Mouse (Mus musculus) heart, embryonic 12.5 days (tissue): ENCODE measurements around the gene Sphk1. TPM values are rescaled to one million over a fixed set of nuclear protein-coding genes. Genes with fewer than 3 reads are reported as not detected.

ENCODE experiments used
- ATAC-seq: fragments of 200-750 bp; cut with Nextera tagmentation; 2 replicates; pipeline ENCODE4 v1.8.0; 2017; ENCODE audit warnings: moderate TSS enrichment, moderate library complexity; ENCODE audit not compliant: insufficient number of reproducible peaks, low FRiP score
- H3K27ac ChIP-seq: fragments of 300-500 bp; sonication (generic); 2 replicates; pipeline ENCODE4 v1.5.1; 2016; ENCODE audit warnings: mild to moderate bottlenecking, moderate library complexity; ENCODE audit not compliant: poor library complexity, severe bottlenecking
- H3K27me3 ChIP-seq: fragments of 300-500 bp; sonication (generic); replicated peaks from 2 replicates; pipeline ENCODE4 v1.6.1; 2016; ENCODE audit warnings: mild to moderate bottlenecking, moderate library complexity
- H3K36me3 ChIP-seq: fragments of 300-500 bp; sonication (generic); 2 replicates; pipeline ENCODE4 v1.6.1; 2016; ENCODE audit warnings: mild to moderate bottlenecking, moderate library complexity
- H3K4me1 ChIP-seq: fragments of 300-500 bp; sonication (generic); replicated peaks from 2 replicates; pipeline ENCODE4 v1.6.1; 2016; ENCODE audit warnings: mild to moderate bottlenecking
- H3K4me2 ChIP-seq: fragments of 300-500 bp; sonication (generic); 2 replicates; pipeline ENCODE4 v1.6.1; 2016; ENCODE audit warnings: mild to moderate bottlenecking, moderate library complexity
- H3K4me3 ChIP-seq: fragments of 300-500 bp; sonication (generic); 2 replicates; pipeline ENCODE4 v1.5.1; 2016; ENCODE audit warnings: mild to moderate bottlenecking
- H3K9ac ChIP-seq: fragments of 300-500 bp; sonication (generic); 2 replicates; pipeline ENCODE4 v1.6.1; 2016; ENCODE audit warnings: mild to moderate bottlenecking, moderate library complexity
- H3K9me3 ChIP-seq: fragments of 300-500 bp; sonication (generic); replicated peaks from 2 replicates; pipeline ENCODE4 v1.6.1; 2016; ENCODE audit warnings: mild to moderate bottlenecking, moderate library complexity
- WGBS: fragments of 180-500 bp; shearing (Covaris S2); methylation state at CpG from one replicate; pipeline ENCODE4 v1.1.7; 2016; 5-methylcytosine and 5-hydroxymethylcytosine counted together
- polyA plus RNA-seq: library from polyadenylated mRNA; unstranded; fragments of >200 nt; fragmentation: Nextera tagmentation; extraction: Ambion mirVana; gene quantifications from 2 replicates; pipeline ENCODE4 v1.2.1, GENCODE M21; 2016

Gene Sphk1
- polyA plus RNA-seq, 1 experiment from 2014 or later = 1.6 TPM

DNA sequence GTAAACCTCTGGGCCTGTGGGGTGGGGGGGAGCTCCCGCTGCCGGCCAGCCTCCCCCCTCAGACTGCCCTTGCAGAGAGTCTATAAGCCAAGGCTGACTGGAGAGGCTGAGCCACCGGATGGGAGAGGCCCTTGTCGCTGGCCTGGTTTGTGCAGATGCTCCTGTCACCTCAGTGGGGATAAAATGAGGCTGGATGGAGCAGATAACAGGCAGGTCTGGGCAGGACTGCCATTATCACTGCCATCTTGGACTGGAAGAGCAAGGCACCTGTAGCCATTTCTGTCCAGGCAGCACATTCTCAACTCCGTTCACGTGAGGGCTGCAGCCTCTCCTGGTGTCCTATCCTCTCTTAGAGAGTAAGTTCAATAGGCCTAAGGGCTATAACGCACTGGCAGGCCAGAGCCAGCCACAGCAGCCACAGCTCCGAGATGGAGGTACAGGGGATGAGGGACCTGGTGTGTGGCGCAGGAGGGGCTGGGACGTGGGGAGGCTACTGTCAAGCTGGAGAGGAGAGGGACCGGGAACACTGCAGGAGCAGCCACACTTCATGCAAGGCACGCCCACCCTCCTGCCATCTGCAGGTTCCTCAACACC lies 7.5 kb downstream of the Sphk1 start:
- Histone ChIP-seq H3K9me3 (no peaks in the 10 kb centered on the region), H3K4me2 (no peak overlapping the region), H3K4me3 (no peak overlapping the region), H3K9ac (no peak overlapping the region), H3K36me3 (peaks cover 57% of the 10 kb centered on the region), H3K27ac (no peak overlapping the region), H3K27me3 (peaks cover 24% of the 10 kb centered on the region), H3K4me1 (peaks cover 25% of the 10 kb centered on the region)
- WGBS = 80% methylated on average over 12 of the region's 12 CpGs
- ATAC-seq = no peak

- no peaks in the 10 kb centered on the region for H3K27me3 ChIP-seq
- no peak overlapping the region for H3K27ac ChIP-seq
- no peak overlapping the region for H3K4me3 ChIP-seq
- WGBS = 90% methylated on average over 11 of the region's 11 CpGs
- H3K4me2 ChIP-seq = no peak overlapping the region
- peaks cover 83% of the 10 kb centered on the region for H3K36me3 ChIP-seq
- H3K4me1 ChIP-seq = peaks cover 13% of the 10 kb centered on the region
- no peak overlapping the region for H3K9ac ChIP-seq
- no peak for ATAC-seq
- H3K9me3 ChIP-seq = no peaks in the 10 kb centered on the region
These were observed 10.5 kb downstream of the Sphk1 start for GRCm38 (mm10) chr11:116541183-116541582.

DNA sequence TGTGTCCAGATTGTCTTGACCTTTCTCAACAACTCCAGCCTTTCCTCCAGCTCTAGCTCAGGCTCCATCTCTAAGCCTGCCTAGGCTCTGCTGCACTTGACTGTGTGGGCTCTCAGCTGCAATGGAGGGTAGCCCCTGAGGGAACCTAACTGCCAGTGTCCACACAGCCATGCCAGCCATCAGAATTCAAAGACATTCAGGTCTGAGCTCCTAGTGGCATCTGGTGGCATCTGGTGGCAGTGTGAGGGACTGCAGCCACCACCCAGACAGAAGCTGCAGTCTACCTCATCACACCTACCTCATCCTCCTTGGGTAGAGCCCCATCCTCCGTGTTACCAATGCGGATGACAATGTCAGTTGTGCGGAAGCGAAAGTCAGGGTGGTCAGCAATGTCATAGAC lies 12.4 kb downstream of the Sphk1 start:
- Histone ChIP-seq H3K27ac (no peak overlapping the region), H3K4me1 (no peaks in the 10 kb centered on the region), H3K27me3 (no peaks in the 10 kb centered on the region), H3K9me3 (no peaks in the 10 kb centered on the region), H3K36me3 (peaks cover 95% of the 10 kb centered on the region), H3K4me2 (no peak overlapping the region), H3K9ac (no peak overlapping the region), H3K4me3 (no peak overlapping the region)
- WGBS = 82% methylated on average over 4 of the region's 4 CpGs
- ATAC-seq = no peak

- Histone ChIP-seq H3K4me2 (no peak overlapping the region), H3K9me3 (no peaks in the 10 kb centered on the region), H3K27ac (no peak overlapping the region), H3K4me1 (peaks cover 40% of the 10 kb centered on the region), H3K4me3 (no peak overlapping the region), H3K27me3 (no peaks in the 10 kb centered on the region), H3K9ac (no peak overlapping the region), H3K36me3 (peaks cover 56% of the 10 kb centered on the region)
- ATAC-seq = no peak
- 82% methylated on average over 17 of the region's 17 CpGs for WGBS
These were observed 16.8 kb downstream of the Sphk1 start for GRCm38 (mm10) chr11:116547296-116548060.

DNA sequence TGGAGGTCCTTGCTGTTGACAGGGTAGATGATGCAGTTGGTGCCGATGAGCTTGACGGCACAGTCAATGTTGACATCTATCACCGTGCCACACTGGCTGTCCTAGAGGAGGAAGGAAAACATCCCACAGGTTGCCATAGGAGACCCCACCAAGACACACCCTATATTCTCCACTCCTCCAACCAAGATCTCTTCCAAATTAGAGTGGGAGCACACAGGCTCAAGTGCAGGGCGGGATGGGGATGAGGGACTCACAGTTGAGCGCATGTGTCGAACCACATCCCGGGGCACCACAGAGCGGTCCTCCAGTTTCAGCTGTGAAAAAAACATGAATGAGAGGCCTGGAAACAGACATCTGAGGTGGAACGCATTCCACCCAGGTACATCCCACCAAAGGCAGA lies 18.1 kb downstream of the Sphk1 start:
- ATAC-seq = no peak
- Histone ChIP-seq H3K27ac (no peak overlapping the region), H3K36me3 (peaks cover 43% of the 10 kb centered on the region)

DNA sequence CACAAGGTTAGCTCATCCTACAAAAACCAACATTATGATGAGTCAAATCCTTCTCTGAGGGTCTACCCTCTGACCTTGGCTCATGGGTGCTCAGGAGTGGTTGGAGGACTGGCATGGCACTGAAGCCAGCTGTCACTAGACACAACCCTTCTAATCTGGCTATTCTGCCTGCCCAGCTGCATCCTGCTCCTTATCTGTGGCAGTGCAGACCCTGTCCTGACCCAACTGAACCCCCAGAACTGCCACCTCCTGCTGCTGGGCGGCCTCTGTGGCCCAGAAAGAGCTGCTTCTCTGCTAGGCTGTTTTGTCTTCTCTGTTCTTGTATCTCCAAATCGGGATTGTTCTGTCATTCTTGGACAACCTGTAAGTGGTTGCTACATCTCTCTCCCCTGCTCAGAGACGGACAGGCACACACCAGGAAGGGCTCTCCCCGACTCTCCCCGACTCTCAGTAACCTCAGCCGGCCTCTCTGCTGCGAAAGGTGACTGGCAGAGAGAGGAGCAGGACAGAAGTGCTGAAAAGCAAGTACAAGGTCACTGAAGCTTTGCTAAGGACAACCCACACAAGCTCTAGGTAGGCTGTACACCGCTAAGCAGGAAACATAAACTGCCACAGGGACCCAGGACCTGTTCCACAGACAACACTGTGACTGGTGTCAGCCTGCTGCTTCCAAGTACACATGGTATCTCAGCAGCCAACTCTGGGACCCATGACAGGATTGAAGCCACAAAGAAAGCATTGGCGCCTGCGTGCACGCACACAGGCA lies 18.7 kb downstream of the Sphk1 start:
- peak overlapping the region; percentile 26 for H3K4me2 ChIP-seq
- no peak overlapping the region for H3K4me3 ChIP-seq
- peak; percentile 44; the same call in 1 of the 2 replicates for ATAC-seq
- H3K9me3 ChIP-seq = no peaks in the 10 kb centered on the region
- 53% methylated on average over 11 of the region's 11 CpGs for WGBS
- peak overlapping the region; percentile 52 for H3K27ac ChIP-seq
- no peaks in the 10 kb centered on the region for H3K27me3 ChIP-seq
- 0 out of 2 replicates have a peak overlapping the region, but pooled peaks have one; percentile 36 for H3K9ac ChIP-seq
- peaks cover 58% of the 10 kb centered on the region for H3K4me1 ChIP-seq
- peaks cover 36% of the 10 kb centered on the region for H3K36me3 ChIP-seq

More for the DNA sequence above, 18.1 kb downstream of the Sphk1 start:
- no peak overlapping the region for H3K4me2 ChIP-seq
- H3K4me1 ChIP-seq = peaks cover 51% of the 10 kb centered on the region
- WGBS = 88% methylated on average over 9 of the region's 9 CpGs
- no peaks in the 10 kb centered on the region for H3K9me3 ChIP-seq
- no peak overlapping the region for H3K4me3 ChIP-seq
- no peak overlapping the region for H3K9ac ChIP-seq
- H3K27me3 ChIP-seq = no peaks in the 10 kb centered on the region

- Histone ChIP-seq H3K36me3 (peaks cover 23% of the 10 kb centered on the region), H3K27me3 (no peaks in the 10 kb centered on the region), H3K27ac (peak overlapping the region; percentile 50), H3K9ac (peak overlapping the region; percentile 15; the same call in 1 of the 2 replicates), H3K4me1 (peaks cover 71% of the 10 kb centered on the region), H3K4me2 (no peak overlapping the region), H3K4me3 (no peak overlapping the region), H3K9me3 (no peaks in the 10 kb centered on the region)
- ATAC-seq = no peak
- 43% methylated on average over 7 of the region's 7 CpGs for WGBS
These were observed 20.0 kb downstream of the Sphk1 start for GRCm38 (mm10) chr11:116550748-116551147.

- Histone ChIP-seq H3K4me1 (peaks cover 85% of the 10 kb centered on the region), H3K9ac (no peak overlapping the region), H3K9me3 (no peaks in the 10 kb centered on the region), H3K36me3 (peaks cover 10% of the 10 kb centered on the region), H3K4me2 (no peak overlapping the region), H3K27ac (no peak overlapping the region), H3K4me3 (no peak overlapping the region), H3K27me3 (no peaks in the 10 kb centered on the region)
- ATAC-seq = no peak
- WGBS = 90% methylated on average over 1 of the region's 1 CpGs
These were observed 21.5 kb downstream of the Sphk1 start for GRCm38 (mm10) chr11:116552194-116552593.

DNA sequence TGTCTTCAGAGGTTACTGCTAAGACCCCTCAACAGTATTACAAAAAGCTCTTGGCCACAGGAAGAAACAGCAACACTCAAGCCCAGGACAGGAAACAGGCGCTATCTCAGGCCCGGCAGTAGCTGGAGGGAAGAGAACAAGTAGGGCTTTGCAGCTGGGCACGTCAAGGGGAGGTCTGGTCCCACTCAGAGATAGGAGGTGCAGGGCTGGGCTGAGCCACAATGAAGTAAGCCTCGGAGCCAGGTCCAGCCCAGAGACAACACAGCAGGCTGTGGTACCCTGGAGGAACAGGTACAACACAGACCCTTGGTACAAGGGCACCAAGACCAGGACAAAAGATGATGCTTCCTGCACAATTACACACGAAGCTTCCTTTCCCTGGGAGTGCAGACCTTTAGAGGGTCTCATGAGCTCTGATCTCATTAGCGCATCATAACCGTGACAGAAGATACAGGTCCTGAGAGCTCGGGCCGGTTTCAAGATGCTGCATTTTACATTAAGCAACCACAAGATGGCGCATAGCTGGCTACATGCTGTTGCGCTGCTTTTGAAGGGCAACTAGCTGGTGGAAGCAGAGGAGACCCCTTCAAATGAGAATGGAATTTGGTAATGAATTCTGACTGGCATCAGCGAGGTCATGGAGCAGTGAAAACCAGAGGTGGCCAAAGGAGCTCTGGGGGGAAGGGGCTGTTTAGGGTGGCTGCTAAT lies 23.6 kb downstream of the Sphk1 start:
- Histone ChIP-seq H3K4me2 (peak overlapping the region; percentile 23), H3K9ac (0 out of 2 replicates have a peak overlapping the region, but pooled peaks have one; percentile 21), H3K9me3 (no peaks in the 10 kb centered on the region), H3K27me3 (no peaks in the 10 kb centered on the region), H3K4me3 (no peak overlapping the region), H3K36me3 (no peaks in the 10 kb centered on the region), H3K4me1 (peaks cover 84% of the 10 kb centered on the region), H3K27ac (peak overlapping the region; percentile 79)
- ATAC-seq = peak; percentile 68
- 8% methylated on average over 12 of the region's 12 CpGs for WGBS

DNA sequence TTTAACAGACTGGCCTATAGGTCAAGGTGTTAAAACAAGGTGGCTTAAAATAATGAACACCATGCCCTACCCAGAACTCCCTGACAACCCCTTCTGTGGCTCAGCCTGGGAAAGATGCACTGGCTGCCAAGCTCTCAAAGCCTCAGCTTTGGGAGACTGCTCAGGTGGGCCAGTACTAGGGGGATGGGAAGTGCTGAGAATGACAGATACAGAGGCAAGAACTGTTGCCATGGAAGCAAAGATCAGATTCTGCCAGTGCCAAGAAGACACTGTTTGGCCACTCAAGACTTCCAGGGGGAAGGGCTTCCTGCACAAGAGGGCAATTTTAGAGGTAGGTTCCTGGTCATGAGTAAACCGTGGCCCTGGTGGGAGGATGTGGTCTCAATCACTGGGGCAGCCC lies 24.8 kb downstream of the Sphk1 start:
- no peak overlapping the region for H3K4me2 ChIP-seq
- no peaks in the 10 kb centered on the region for H3K27me3 ChIP-seq
- H3K4me1 ChIP-seq = peaks cover 72% of the 10 kb centered on the region
- no peaks in the 10 kb centered on the region for H3K36me3 ChIP-seq
- no peak overlapping the region for H3K9ac ChIP-seq
- H3K27ac ChIP-seq = no peak overlapping the region
- no peak for ATAC-seq
- WGBS = 32% methylated on average over 1 of the region's 1 CpGs
- H3K4me3 ChIP-seq = no peak overlapping the region
- H3K9me3 ChIP-seq = no peaks in the 10 kb centered on the region
